Comparison of ENCODE assay signal across 8 mouse cellular contexts in the genomic region with DNA sequence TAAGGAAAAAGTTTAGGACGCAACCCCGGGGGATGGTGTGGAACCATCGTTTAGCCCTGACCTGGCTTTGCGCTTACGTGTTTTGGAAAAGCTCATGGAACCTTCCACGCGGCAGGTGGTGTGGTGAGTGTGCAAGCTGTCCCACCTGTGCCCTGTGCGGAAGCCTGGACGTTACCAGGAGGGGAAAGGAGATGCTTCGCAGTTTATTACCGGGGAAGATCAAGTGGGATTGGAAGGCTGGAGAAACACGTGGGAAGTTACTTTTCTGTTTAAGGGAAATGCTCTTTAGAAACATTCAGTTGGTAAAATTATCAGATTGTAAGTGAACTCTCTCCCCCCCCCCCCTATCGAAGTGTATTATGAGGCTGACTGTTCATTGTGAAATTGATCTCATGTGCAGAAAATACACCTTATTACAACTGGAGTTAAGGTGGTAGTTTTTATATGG. TPM values are rescaled to one million over a fixed set of nuclear protein-coding genes. Genes with fewer than 3 reads are reported as not detected.
DNase-seq lines count a peak whose midpoint lies in the region; ATAC-seq and TF ChIP-seq lines count a peak whose summit lies in the region.

No protein-coding gene starts in this region.

- ATAC-seq in heart, embryonic 12.5 days (ENCODE audit: insufficient number of reproducible peaks, low FRiP score) = no peak
- no peak for ATAC-seq in embryonic facial prominence, embryonic 13.5 days (ENCODE audit: insufficient number of reproducible peaks, insufficient read depth, low FRiP score, low TSS enrichment, low read depth)
- no peak for ATAC-seq in hindbrain, embryonic 16.5 days

- H3K36me3 ChIP-seq in heart, embryonic 12.5 days = no peaks in the 10 kb centered on the region; the same call in 1 of the 2 replicates
- 0 out of 2 replicates have a peak, but pooled peaks cover 4% of the 10 kb centered on the region for H3K36me3 ChIP-seq in ES-E14 (ENCODE audit: control insufficient read depth, insufficient read depth, low read length, poor library complexity, severe bottlenecking)
- no peaks in the 10 kb centered on the region for H3K36me3 ChIP-seq in embryonic facial prominence, embryonic 13.5 days
- H3K36me3 ChIP-seq in hindbrain, embryonic 16.5 days (ENCODE audit: control insufficient read depth, insufficient read depth, low read length) = no peaks in the 10 kb centered on the region

- peaks cover 23% of the 10 kb centered on the region for H3K4me1 ChIP-seq in heart, embryonic 12.5 days (replicated peaks)
- peaks cover 5 to 9% of the 10 kb centered on the region in 2 experiments for H3K4me1 ChIP-seq in ES-E14 (ENCODE audit: control insufficient read depth in 2 of 2, insufficient read depth in 2 of 2, low read length in 2 of 2, poor library complexity in 1 of 2)
- peaks cover 18% of the 10 kb centered on the region for H3K4me1 ChIP-seq in embryonic facial prominence, embryonic 13.5 days
- peaks cover 20% of the 10 kb centered on the region for H3K4me1 ChIP-seq in hindbrain, embryonic 16.5 days (ENCODE audit: control insufficient read depth, insufficient read depth, low read depth, low read length)

- H3K9ac ChIP-seq in heart, embryonic 12.5 days = peak overlapping the region; percentile 91
- peak overlapping the region; percentile 88 for H3K9ac ChIP-seq in ES-E14 (ENCODE audit: insufficient read depth, low read depth, low read length, poor library complexity, severe bottlenecking)
- H3K9ac ChIP-seq in embryonic facial prominence, embryonic 13.5 days = peak overlapping the region; percentile 92
- peak overlapping the region; percentile 96 for H3K9ac ChIP-seq in hindbrain, embryonic 16.5 days (ENCODE audit: low read depth, low read length)

- H3K4me2 ChIP-seq in heart, embryonic 12.5 days = peak overlapping the region; percentile 83
- H3K4me2 ChIP-seq in embryonic facial prominence, embryonic 13.5 days = peak overlapping the region; percentile 85
- H3K4me2 ChIP-seq in hindbrain, embryonic 16.5 days (ENCODE audit: low read length) = peak overlapping the region; percentile 95

- no peaks in the 10 kb centered on the region for H3K9me3 ChIP-seq in heart, embryonic 12.5 days (replicated peaks)
- H3K9me3 ChIP-seq in ES-E14 (ENCODE audit: control insufficient read depth, insufficient read depth, low read depth, low read length) = no peaks in the 10 kb centered on the region
- no peaks in the 10 kb centered on the region for H3K9me3 ChIP-seq in embryonic facial prominence, embryonic 13.5 days
- H3K9me3 ChIP-seq in hindbrain, embryonic 16.5 days (ENCODE audit: control insufficient read depth, low read length) = no peaks in the 10 kb centered on the region

- H3K27me3 ChIP-seq in heart, embryonic 12.5 days (replicated peaks) = no peaks in the 10 kb centered on the region
- peaks cover 4% of the 10 kb centered on the region; the same call in 1 of the 2 replicates for H3K27me3 ChIP-seq in embryonic facial prominence, embryonic 13.5 days
- no peaks in the 10 kb centered on the region for H3K27me3 ChIP-seq in hindbrain, embryonic 16.5 days (replicated peaks; ENCODE audit: control insufficient read depth, insufficient read depth, low read length)

- H3K27ac ChIP-seq in heart, embryonic 12.5 days (ENCODE audit: poor library complexity, severe bottlenecking) = peak overlapping the region; percentile 80; the same call in 1 of the 2 replicates
- H3K27ac ChIP-seq in ES-E14 (ENCODE audit: insufficient read depth, low read depth, low read length, poor library complexity, severe bottlenecking) = no peak overlapping the region
- H3K27ac ChIP-seq in embryonic facial prominence, embryonic 13.5 days = peak overlapping the region; percentile 84
- H3K27ac ChIP-seq in hindbrain, embryonic 16.5 days (ENCODE audit: low read depth, low read length) = peak overlapping the region; percentile 81; the same call in 1 of the 2 replicates

- 2% methylated on average over 13 of the region's 13 CpGs for WGBS in heart, embryonic 12.5 days
- WGBS in embryonic facial prominence, embryonic 13.5 days = 2% methylated on average over 13 of the region's 13 CpGs
- WGBS in hindbrain, embryonic 16.5 days = 2% methylated on average over 13 of the region's 13 CpGs

- in situ Hi-C loops in ES-E14 (cut with MboI; ENCODE audit: low sequenced_read_pairs in 2 of 2, unreplicated experiment in 2 of 2) = no loop called here

- DNase-seq in heart, adult 8-10 months (ENCODE audit: low spot score) = no peak
- no peak for DNase-seq in ES-E14 (ENCODE audit: low read depth, low spot score)
- DNase-seq in lung, postnatal 36 days = peak; percentile 15
- DNase-seq in B cell, adult 2 months = no peak
- DNase-seq in right cerebral cortex, postnatal 4 days = no peak

- peak overlapping the region; percentile 86 for H3K4me3 ChIP-seq in heart, embryonic 12.5 days
- H3K4me3 ChIP-seq in ES-E14 (ENCODE audit: insufficient read depth in 1 of 2, low read depth in 1 of 2, low read length in 2 of 2, poor library complexity in 1 of 2, severe bottlenecking in 1 of 2) = peak overlapping the region; percentile 88 to 95
- H3K4me3 ChIP-seq in embryonic facial prominence, embryonic 13.5 days = peak overlapping the region; percentile 95
- H3K4me3 ChIP-seq in hindbrain, embryonic 16.5 days (ENCODE audit: low read length) = peak overlapping the region; percentile 96

TF ChIP-seq in ES-E14, 5 proteins besides CTCF, POLR2A, EP300 and RAD21:
- TF ChIP-seq ZNF384 (IDR thresholded peaks at IDR 0.05; ENCODE audit: low read depth, low read length) = no peak
- no peak for TF ChIP-seq HCFC1 (IDR thresholded peaks at IDR 0.05; ENCODE audit: borderline replicate concordance, insufficient read depth, low read length)
- no peak for TF ChIP-seq MAFK (IDR thresholded peaks at IDR 0.05; ENCODE audit: insufficient read depth, low read depth, low read length)
- TF ChIP-seq ZC3H11A (IDR thresholded peaks at IDR 0.05; ENCODE audit: borderline replicate concordance, low read depth, low read length) = no peak
- no peak for TF ChIP-seq CHD2 (IDR thresholded peaks at IDR 0.05; ENCODE audit: low read depth, low read length)
TF ChIP-seq in ES-E14: peak in this region for 0.

RNA-seq across cellular contexts. Expression of gene Ube2q2, which starts 1.6 kb away (rescaled TPM):
- 37.3 and 37.8 TPM in 2 replicates for polyA plus RNA-seq in heart, embryonic 12.5 days (2016; fragmentation: Nextera tagmentation; extraction: Ambion mirVana)
- 10 to 100 TPM; 27.6 to 29.7 (median 28.3) TPM for total RNA-seq in heart, adult 8-10 months (2022)
- 21.5 and 24.9 TPM in 2 replicates for total RNA-seq in ES-E14 (2012; rRNA removed)
- polyA plus RNA-seq in embryonic facial prominence, embryonic 13.5 days (2015; fragmentation: Nextera tagmentation; extraction: Ambion mirVana) = 35.9 and 37.3 TPM in 2 replicates
- polyA plus RNA-seq in hindbrain, embryonic 16.5 days (2015; fragmentation: Nextera tagmentation; extraction: Ambion mirVana) = 17.7 and 37.0 TPM in 2 replicates

RNA-seq across cellular contexts. Expression of gene Fbxo22, which starts 58.4 kb away (rescaled TPM):
- polyA plus RNA-seq in heart, embryonic 12.5 days (2016; fragmentation: Nextera tagmentation; extraction: Ambion mirVana) = 67.2 and 70.9 TPM in 2 replicates
- total RNA-seq in heart, adult 8-10 months (2022) = 10 to 100 TPM; 31.0 to 34.3 (median 33.3) TPM
- 58.4 and 60.5 TPM in 2 replicates for total RNA-seq in ES-E14 (2012; rRNA removed)
- polyA plus RNA-seq in embryonic facial prominence, embryonic 13.5 days (2015; fragmentation: Nextera tagmentation; extraction: Ambion mirVana) = 58.7 and 66.0 TPM in 2 replicates
- 84.3 and 85.7 TPM in 2 replicates for polyA plus RNA-seq in hindbrain, embryonic 16.5 days (2015; fragmentation: Nextera tagmentation; extraction: Ambion mirVana)
